ENCODE assay signal across 24 mouse cellular contexts in genomic region chr10:127126579-127126978, GRCm38 (mm10). TPM values are rescaled to one million over a fixed set of nuclear protein-coding genes. Genes with fewer than 3 reads are reported as not detected.
A peak's percentile ranks its signal among the peaks of the same experiment; 100 is the strongest.
DNase-seq lines count a peak whose midpoint lies in the region; ATAC-seq lines count a peak whose summit lies in the region.
"Had no signal": no experiment of that assay in that cellular context is flagged by ENCODE, and none has a peak within 500 bp of the region (broad histone marks: within the 10 kb centered on the region; RNA-seq: fewer than 3 reads in every experiment).

No protein-coding gene starts in this region.

- peaks cover 48% of the 10 kb centered on the region for H3K4me1 ChIP-seq in liver, embryonic 16.5 days (ENCODE audit: control insufficient read depth, low read depth, low read length)
- H3K4me1 ChIP-seq in heart, embryonic 10.5 days = peaks cover 11% of the 10 kb centered on the region
- peaks cover 16% of the 10 kb centered on the region for H3K4me1 ChIP-seq in forebrain, embryonic 16.5 days (replicated peaks; ENCODE audit: control insufficient read depth, insufficient read depth, low read length)

- H3K9ac ChIP-seq in liver, embryonic 16.5 days (ENCODE audit: low read depth, low read length) = no peak overlapping the region
- no peak overlapping the region for H3K9ac ChIP-seq in forebrain, embryonic 16.5 days (replicated peaks; ENCODE audit: low read depth, low read length)
- H3K9ac ChIP-seq: hindbrain, embryonic 12.5 days; midbrain, embryonic 12.5 days; neural tube, embryonic 13.5 days had no signal

- no peaks in the 10 kb centered on the region for H3K36me3 ChIP-seq in liver, embryonic 16.5 days (ENCODE audit: control insufficient read depth, insufficient read depth)
- no peaks in the 10 kb centered on the region for H3K36me3 ChIP-seq in heart, embryonic 10.5 days
- H3K36me3 ChIP-seq in forebrain, embryonic 16.5 days (ENCODE audit: control insufficient read depth, insufficient read depth) = no peaks in the 10 kb centered on the region
- H3K36me3 ChIP-seq: hindbrain, embryonic 12.5 days; midbrain, embryonic 12.5 days; neural tube, embryonic 13.5 days had no signal

- H3K9me3 ChIP-seq in liver, embryonic 16.5 days (replicated peaks; ENCODE audit: control insufficient read depth, low read length) = no peaks in the 10 kb centered on the region
- no peaks in the 10 kb centered on the region for H3K9me3 ChIP-seq in heart, embryonic 10.5 days
- H3K9me3 ChIP-seq in forebrain, embryonic 16.5 days (ENCODE audit: control insufficient read depth, low read length) = no peaks in the 10 kb centered on the region
- H3K9me3 ChIP-seq: hindbrain, embryonic 12.5 days; midbrain, embryonic 12.5 days; neural tube, embryonic 13.5 days had no signal

- ATAC-seq in granulocyte monocyte progenitor cell, adult 5-6 weeks (replicated peaks; ENCODE audit: poor library complexity, severe bottlenecking) = peak; percentile 58
- peak; percentile 32 for ATAC-seq in liver, embryonic 16.5 days (ENCODE audit: low read depth)
- 0 out of 2 replicates have a peak, but pooled peaks have one; percentile 16 for ATAC-seq in neutrophil, adult 5-6 weeks (ENCODE audit: extremely low read depth, insufficient number of reproducible peaks, low FRiP score, poor library complexity, severe bottlenecking)
- no peak for ATAC-seq in forebrain, embryonic 16.5 days
- ATAC-seq: forebrain, embryonic 14.5 days; inflammation-experienced regulatory T-cells, adult 6 months had no signal

- peak overlapping the region; percentile 18 for H3K27ac ChIP-seq in liver, embryonic 16.5 days (ENCODE audit: low read length)
- no peak overlapping the region for H3K27ac ChIP-seq in heart, embryonic 10.5 days
- no peak overlapping the region for H3K27ac ChIP-seq in forebrain, embryonic 16.5 days (ENCODE audit: low read length)
- H3K27ac ChIP-seq: hindbrain, embryonic 12.5 days; left cerebral cortex, adult 2 months; midbrain, embryonic 12.5 days; neural tube, embryonic 13.5 days had no signal

- H3K4me2 ChIP-seq in liver, embryonic 16.5 days (ENCODE audit: low read depth, low read length) = no peak overlapping the region
- H3K4me2 ChIP-seq in forebrain, embryonic 16.5 days (ENCODE audit: low read length) = no peak overlapping the region
- H3K4me2 ChIP-seq: hindbrain, embryonic 12.5 days; midbrain, embryonic 12.5 days; neural tube, embryonic 13.5 days had no signal

- peak; percentile 87 for DNase-seq in MEL-GATA-1-ER (ENCODE audit: extremely low read depth, low read depth)
- no peak for DNase-seq in heart, embryonic 10.5 days (ENCODE audit: low spot score)
- DNase-seq in right cerebral cortex, postnatal 25 days = no peak
- DNase-seq: adrenal gland, postnatal 36 days; cerebellum, adult 18-20 months; cerebellum, postnatal 25 days; gastrocnemius, postnatal 14 days; kidney, adult 9 months; kidney, postnatal 36 days; layer of hippocampus, adult 9-11 months; left cerebral cortex, postnatal 4 days; lung, postnatal 14 days; thymus, adult 2 months had no signal

- H3K4me3 ChIP-seq in liver, embryonic 16.5 days (ENCODE audit: low read depth, low read length) = no peak overlapping the region
- H3K4me3 ChIP-seq in heart, embryonic 10.5 days = no peak overlapping the region
- H3K4me3 ChIP-seq in forebrain, embryonic 16.5 days (replicated peaks; ENCODE audit: low read length) = no peak overlapping the region
- H3K4me3 ChIP-seq: erythroblast, embryonic 14.5 days; hindbrain, embryonic 12.5 days; left cerebral cortex, adult 2 months; midbrain, embryonic 12.5 days; neural tube, embryonic 13.5 days had no signal

- H3K27me3 ChIP-seq in liver, embryonic 16.5 days (ENCODE audit: control insufficient read depth, insufficient read depth, low read depth, low read length) = no peaks in the 10 kb centered on the region
- H3K27me3 ChIP-seq in heart, embryonic 10.5 days (ENCODE audit: insufficient read depth, poor library complexity, severe bottlenecking) = no peaks in the 10 kb centered on the region
- H3K27me3 ChIP-seq in forebrain, embryonic 16.5 days (replicated peaks; ENCODE audit: control insufficient read depth, insufficient read depth, low read length) = no peaks in the 10 kb centered on the region
- H3K27me3 ChIP-seq: hindbrain, embryonic 12.5 days; midbrain, embryonic 12.5 days; neural tube, embryonic 13.5 days had no signal

- WGBS in liver, embryonic 16.5 days (ENCODE audit: insufficient replicate concordance) = 23% methylated on average over 5 of the region's 5 CpGs
- WGBS in heart, embryonic 10.5 days = 64% methylated on average over 5 of the region's 5 CpGs
- 90% methylated on average over 5 of the region's 5 CpGs for WGBS in forebrain, embryonic 16.5 days

RNA-seq across cellular contexts. Expression of gene Os9, which starts 5.6 kb away (rescaled TPM):
- total RNA-seq in granulocyte monocyte progenitor cell, adult 5-6 weeks (2014; fragmentation: Nextera tagmentation) = 73.3 and 80.0 TPM in 2 replicates
- total RNA-seq in granulocyte monocyte progenitor cell, adult 5-6 weeks (2017) = 202 and 218 TPM in 2 replicates
- polyA plus RNA-seq in liver, embryonic 16.5 days (2015; fragmentation: Nextera tagmentation; extraction: Ambion mirVana) = 58.9 and 65.6 TPM in 2 replicates
- total RNA-seq in neutrophil, adult 5-6 weeks (2017) = 157 and 176 TPM in 2 replicates
- polyA plus RNA-seq in heart, embryonic 10.5 days (2016; fragmentation: Nextera tagmentation; extraction: Ambion mirVana) = 44.4 and 48.8 TPM in 2 replicates
- polyA plus RNA-seq in forebrain, embryonic 16.5 days (2015; fragmentation: Nextera tagmentation; extraction: Ambion mirVana) = 125 and 126 TPM in 2 replicates

RNA-seq across cellular contexts. Expression of gene B4galnt1, which starts 38.4 kb away (rescaled TPM):
- total RNA-seq in granulocyte monocyte progenitor cell, adult 5-6 weeks (2014; fragmentation: Nextera tagmentation) = 288 and 308 TPM in 2 replicates
- total RNA-seq in granulocyte monocyte progenitor cell, adult 5-6 weeks (2017) = 141 and 161 TPM in 2 replicates
- polyA plus RNA-seq in liver, embryonic 16.5 days (2015; fragmentation: Nextera tagmentation; extraction: Ambion mirVana) = 18.7 and 24.3 TPM in 2 replicates
- 246 and 273 TPM in 2 replicates for total RNA-seq in neutrophil, adult 5-6 weeks (2017)
- polyA plus RNA-seq in heart, embryonic 10.5 days (2016; fragmentation: Nextera tagmentation; extraction: Ambion mirVana) = 1.5 and 3.6 TPM in 2 replicates
- 41.5 and 45.8 TPM in 2 replicates for polyA plus RNA-seq in forebrain, embryonic 16.5 days (2015; fragmentation: Nextera tagmentation; extraction: Ambion mirVana)

RNA-seq across cellular contexts. Expression of gene Agap2, which starts 51.5 kb away (rescaled TPM):
- 26.3 and 27.2 TPM in 2 replicates for total RNA-seq in granulocyte monocyte progenitor cell, adult 5-6 weeks (2014; fragmentation: Nextera tagmentation)
- 18.8 and 34.4 TPM in 2 replicates for total RNA-seq in granulocyte monocyte progenitor cell, adult 5-6 weeks (2017)
- 0.71 and 1.2 TPM in 2 replicates for polyA plus RNA-seq in liver, embryonic 16.5 days (2015; fragmentation: Nextera tagmentation; extraction: Ambion mirVana)
- 54.4 and 60.8 TPM in 2 replicates for total RNA-seq in neutrophil, adult 5-6 weeks (2017)
- 0.50 TPM in 1 of 2 replicates, not detected in the other for polyA plus RNA-seq in heart, embryonic 10.5 days (2016; fragmentation: Nextera tagmentation; extraction: Ambion mirVana)
- polyA plus RNA-seq in forebrain, embryonic 16.5 days (2015; fragmentation: Nextera tagmentation; extraction: Ambion mirVana) = 2.2 and 4.7 TPM in 2 replicates

RNA-seq across cellular contexts. Expression of gene Slc26a10, which starts 53.9 kb away (rescaled TPM):
- total RNA-seq in granulocyte monocyte progenitor cell, adult 5-6 weeks (2014; fragmentation: Nextera tagmentation) = 0.15 TPM in 1 of 2 replicates, not detected in the other
- total RNA-seq in granulocyte monocyte progenitor cell, adult 5-6 weeks (2017) = 0.26 and 0.88 TPM in 2 replicates
- 2.2 and 2.7 TPM in 2 replicates for polyA plus RNA-seq in liver, embryonic 16.5 days (2015; fragmentation: Nextera tagmentation; extraction: Ambion mirVana)
- 2.5 and 3.0 TPM in 2 replicates for total RNA-seq in neutrophil, adult 5-6 weeks (2017)
- polyA plus RNA-seq in heart, embryonic 10.5 days (2016; fragmentation: Nextera tagmentation; extraction: Ambion mirVana) = 9.2 and 12.9 TPM in 2 replicates
- 1.0 and 1.6 TPM in 2 replicates for polyA plus RNA-seq in forebrain, embryonic 16.5 days (2015; fragmentation: Nextera tagmentation; extraction: Ambion mirVana)
- polyA plus RNA-seq: erythroblast, embryonic 14.5 days had no signal

RNA-seq across cellular contexts. Expression of gene Tspan31, which starts 56.5 kb away (rescaled TPM):
- total RNA-seq in granulocyte monocyte progenitor cell, adult 5-6 weeks (2014; fragmentation: Nextera tagmentation) = 92.4 and 102 TPM in 2 replicates
- total RNA-seq in granulocyte monocyte progenitor cell, adult 5-6 weeks (2017) = 82.5 and 82.6 TPM in 2 replicates
- 87.4 and 96.7 TPM in 2 replicates for polyA plus RNA-seq in liver, embryonic 16.5 days (2015; fragmentation: Nextera tagmentation; extraction: Ambion mirVana)
- 21.9 and 23.5 TPM in 2 replicates for total RNA-seq in neutrophil, adult 5-6 weeks (2017)
- 138 and 154 TPM in 2 replicates for polyA plus RNA-seq in heart, embryonic 10.5 days (2016; fragmentation: Nextera tagmentation; extraction: Ambion mirVana)
- polyA plus RNA-seq in forebrain, embryonic 16.5 days (2015; fragmentation: Nextera tagmentation; extraction: Ambion mirVana) = 119 and 120 TPM in 2 replicates
